ENCODE assay signal across 9 mouse cellular contexts in genomic region chrX:106017102-106017501, GRCm38 (mm10). TPM values are rescaled to one million over a fixed set of nuclear protein-coding genes. Genes with fewer than 3 reads are reported as not detected.
DNase-seq lines count a peak whose midpoint lies in the region; ATAC-seq and TF ChIP-seq lines count a peak whose summit lies in the region.
"Had no signal": no experiment of that assay in that cellular context is flagged by ENCODE, and none has a peak within 500 bp of the region (broad histone marks: within the 10 kb centered on the region; RNA-seq: fewer than 3 reads in every experiment).

No protein-coding gene starts in this region.

- WGBS in heart, embryonic 14.5 days = 73% methylated on average over 3 of the region's 3 CpGs
- whole genome bisulfite sequencing in forebrain, postnatal 0 days = 91% methylated on average over 3 of the region's 3 CpGs
- WGBS in liver, postnatal 0 days (ENCODE audit: insufficient replicate concordance) = 70% methylated on average over 3 of the region's 3 CpGs

- no peaks in the 10 kb centered on the region; a peak in 1 of 4 replicates for H3K4me1 ChIP-seq in heart, embryonic 14.5 days (ENCODE audit: control insufficient read depth in 2 of 2, insufficient read depth in 2 of 2, low read length in 2 of 2)
- H3K4me1 ChIP-seq in G1E (ENCODE audit: insufficient read depth, low read depth, low read length) = peaks cover 22% of the 10 kb centered on the region
- H3K4me1 ChIP-seq in forebrain, postnatal 0 days (ENCODE audit: insufficient read depth) = no peaks in the 10 kb centered on the region
- peaks cover 3% of the 10 kb centered on the region; the same call in 1 of the 2 replicates for H3K4me1 ChIP-seq in liver, postnatal 0 days (ENCODE audit: insufficient read depth)

- H3K27ac ChIP-seq in heart, embryonic 14.5 days (replicated peaks in 1 of 2; ENCODE audit: control insufficient read depth in 1 of 2, insufficient read depth in 1 of 2, low read depth in 2 of 2, low read length in 2 of 2) = no peak overlapping the region
- no peak overlapping the region for H3K27ac ChIP-seq in forebrain, postnatal 0 days (ENCODE audit: low read depth, low read length)
- no peak overlapping the region; the same call in 1 of the 2 replicates for H3K27ac ChIP-seq in liver, postnatal 0 days (ENCODE audit: low read depth)

- peak overlapping the region; percentile 22 to 52; a peak in 3 of 4 replicates for H3K4me3 ChIP-seq in heart, embryonic 14.5 days (ENCODE audit: control insufficient read depth in 1 of 2, insufficient read depth in 1 of 2, low read depth in 1 of 2, low read length in 2 of 2)
- peak overlapping the region; percentile 57 for H3K4me3 ChIP-seq in G1E (ENCODE audit: low read depth, low read length)
- H3K4me3 ChIP-seq in forebrain, postnatal 0 days (ENCODE audit: low read depth, low read length) = no peak overlapping the region
- H3K4me3 ChIP-seq in liver, postnatal 0 days (ENCODE audit: low read depth, low read length) = peak overlapping the region; percentile 69; the same call in 1 of the 2 replicates

- no peaks in the 10 kb centered on the region for H3K9me3 ChIP-seq in heart, embryonic 14.5 days (ENCODE audit: control insufficient read depth, low read length)
- no peaks in the 10 kb centered on the region for H3K9me3 ChIP-seq in G1E (replicated peaks)
- H3K9me3 ChIP-seq in forebrain, postnatal 0 days (ENCODE audit: low read length) = no peaks in the 10 kb centered on the region
- no peaks in the 10 kb centered on the region for H3K9me3 ChIP-seq in liver, postnatal 0 days (ENCODE audit: low read length)

- DNase-seq in heart, adult 8-10 months (ENCODE audit: low spot score) = no peak
- no peak for DNase-seq in G1E (ENCODE audit: low spot score)
- DNase-seq in forebrain, postnatal 0 days = no peak
- DNase-seq in liver, postnatal 0 days = no peak
- no peak for DNase-seq in yolk sac, embryonic 10.5 days (ENCODE audit: low spot score)
- DNase-seq in cerebellum, postnatal 36 days = no peak
- DNase-seq in adrenal gland, postnatal 36 days = no peak
- DNase-seq: thymus, postnatal 25 days had no signal

- TF ChIP-seq CTCF in G1E (IDR thresholded peaks at IDR 0.05; ENCODE audit: low read depth, low read length) = no peak
- TF ChIP-seq CTCF in forebrain, postnatal 0 days (IDR thresholded peaks at IDR 0.05; ENCODE audit: low read depth) = no peak
- TF ChIP-seq CTCF in liver, postnatal 0 days (IDR thresholded peaks at IDR 0.05; ENCODE audit: low read depth) = no peak

- H3K9ac ChIP-seq in heart, embryonic 14.5 days (ENCODE audit: low read length) = peak overlapping the region; percentile 81
- H3K9ac ChIP-seq in forebrain, postnatal 0 days = no peak overlapping the region
- H3K9ac ChIP-seq in liver, postnatal 0 days (replicated peaks) = no peak overlapping the region; the same call in 1 of the 2 replicates

- no peaks in the 10 kb centered on the region for H3K27me3 ChIP-seq in heart, embryonic 14.5 days (ENCODE audit: control insufficient read depth, insufficient read depth, low read length)
- H3K27me3 ChIP-seq in G1E (ENCODE audit: insufficient read depth, low read length) = no peaks in the 10 kb centered on the region
- no peaks in the 10 kb centered on the region for H3K27me3 ChIP-seq in forebrain, postnatal 0 days (ENCODE audit: insufficient read depth, low read length)
- H3K27me3 ChIP-seq in liver, postnatal 0 days (ENCODE audit: insufficient read depth, low read length) = no peaks in the 10 kb centered on the region

- no peak for TF ChIP-seq EP300 in liver, postnatal 0 days (IDR thresholded peaks at IDR 0.05; ENCODE audit: low read depth)

- H3K36me3 ChIP-seq in heart, embryonic 14.5 days (ENCODE audit: control insufficient read depth, insufficient read depth, low read length) = peaks cover 37% of the 10 kb centered on the region
- H3K36me3 ChIP-seq in G1E (replicated peaks) = peaks cover 27% of the 10 kb centered on the region
- H3K36me3 ChIP-seq in forebrain, postnatal 0 days (ENCODE audit: insufficient read depth) = no peaks in the 10 kb centered on the region
- no peaks in the 10 kb centered on the region; the same call in 1 of the 2 replicates for H3K36me3 ChIP-seq in liver, postnatal 0 days (replicated peaks; ENCODE audit: insufficient read depth, low read length)

- no peak for ATAC-seq in heart, embryonic 14.5 days (ENCODE audit: insufficient number of reproducible peaks, insufficient read depth, low FRiP score, low read depth)
- no peak for ATAC-seq in G1E (ENCODE audit: extremely low read depth, insufficient number of reproducible peaks, low FRiP score, poor library complexity, severe bottlenecking)
- ATAC-seq in forebrain, postnatal 0 days = no peak
- ATAC-seq in liver, postnatal 0 days = peak; percentile 14; the same call in 1 of the 2 replicates

- H3K4me2 ChIP-seq in heart, embryonic 14.5 days (ENCODE audit: low read length) = peak overlapping the region; percentile 60
- H3K4me2 ChIP-seq in forebrain, postnatal 0 days (ENCODE audit: low read depth) = peak overlapping the region; percentile 2; the same call in 1 of the 2 replicates
- peak overlapping the region; percentile 60 for H3K4me2 ChIP-seq in liver, postnatal 0 days (ENCODE audit: low read depth, low read length)

RNA-seq across cellular contexts. Expression of gene Cox7b, which starts 1.6 kb away (rescaled TPM):
- 1,059 and 1,079 TPM in 2 replicates for polyA plus RNA-seq in heart, embryonic 14.5 days (2014; fragmentation: Nextera tagmentation; extraction: Ambion mirVana)
- total RNA-seq in heart, adult 8-10 months (2022) = 1,000 to 10,000 TPM; 1,695 to 2,076 (median 1,892) TPM
- total RNA-seq in G1E (2014; fragmentation: Nextera tagmentation) = 53.8 and 103 TPM in 2 replicates
- total RNA-seq in G1E (2017) = 513 and 603 TPM in 2 replicates
- polyA plus RNA-seq in G1E (2012) = 12.7 and 16.1 TPM in 2 replicates
- 193 and 278 TPM in 2 replicates for total RNA-seq in forebrain, postnatal 0 days (2014; rRNA removed)
- polyA plus RNA-seq in forebrain, postnatal 0 days (2015; fragmentation: Nextera tagmentation; extraction: Ambion mirVana) = 393 and 557 TPM in 2 replicates
- 537 and 543 TPM in 2 replicates for polyA plus RNA-seq in liver, postnatal 0 days (2015; fragmentation: Nextera tagmentation; extraction: Ambion mirVana)
- total RNA-seq in adrenal gland, postnatal 36 days (2021) = 100 to 1,000 TPM; 439 to 509 TPM

RNA-seq across cellular contexts. Expression of gene Magt1, which starts 5.4 kb away (rescaled TPM):
- 46.5 and 47.1 TPM in 2 replicates for polyA plus RNA-seq in heart, embryonic 14.5 days (2014; fragmentation: Nextera tagmentation; extraction: Ambion mirVana)
- total RNA-seq in heart, adult 8-10 months (2022) = 10 to 100 TPM; 38.8 to 55.3 (median 46.9) TPM
- total RNA-seq in G1E (2014; fragmentation: Nextera tagmentation) (53.4 and 58.1 TPM in 2 replicates), G1E (2017) (71.6 and 75.9 TPM in 2 replicates)
- 3.3 and 3.4 TPM in 2 replicates for polyA plus RNA-seq in G1E (2012)
- 15.5 and 17.0 TPM in 2 replicates for total RNA-seq in forebrain, postnatal 0 days (2014; rRNA removed)
- polyA plus RNA-seq in forebrain, postnatal 0 days (2015; fragmentation: Nextera tagmentation; extraction: Ambion mirVana) = 8.5 and 12.3 TPM in 2 replicates
- 21.7 and 22.3 TPM in 2 replicates for polyA plus RNA-seq in liver, postnatal 0 days (2015; fragmentation: Nextera tagmentation; extraction: Ambion mirVana)
- 10 to 100 TPM; 58.0 to 61.3 TPM for total RNA-seq in adrenal gland, postnatal 36 days (2021)

RNA-seq across cellular contexts. Expression of gene Atp7a, which starts 10.0 kb away (rescaled TPM):
- polyA plus RNA-seq in heart, embryonic 14.5 days (2014; fragmentation: Nextera tagmentation; extraction: Ambion mirVana) = 16.6 and 17.1 TPM in 2 replicates
- 1 to 10 TPM; 5.2 to 6.9 (median 6.2) TPM for total RNA-seq in heart, adult 8-10 months (2022)
- total RNA-seq in G1E (2014; fragmentation: Nextera tagmentation) (36.4 and 49.7 TPM in 2 replicates), G1E (2017) (15.5 and 20.3 TPM in 2 replicates)
- polyA plus RNA-seq in G1E (2012) = 0.74 and 1.1 TPM in 2 replicates
- total RNA-seq in forebrain, postnatal 0 days (2014; rRNA removed) = 11.7 and 14.6 TPM in 2 replicates
- 4.2 and 6.5 TPM in 2 replicates for polyA plus RNA-seq in forebrain, postnatal 0 days (2015; fragmentation: Nextera tagmentation; extraction: Ambion mirVana)
- polyA plus RNA-seq in liver, postnatal 0 days (2015; fragmentation: Nextera tagmentation; extraction: Ambion mirVana) = 3.1 and 4.9 TPM in 2 replicates
- 10 to 100 TPM; 43.6 to 44.4 TPM for total RNA-seq in adrenal gland, postnatal 36 days (2021)

Comparison
In these comparisons a context has a peak if more than half of its experiments do, and no peak if none do; other contexts are left out.
1. H3K4me2 ChIP-seq: peak in every context shown above with its lines; median percentile 60 in heart, embryonic 14.5 days; 60 in liver, postnatal 0 days; 2 in forebrain, postnatal 0 days.